Comparison of ENCODE assay signal across 8 mouse cellular contexts in genomic region chr11:93995111-93995719, GRCm38 (mm10). TPM values are rescaled to one million over a fixed set of nuclear protein-coding genes. Genes with fewer than 3 reads are reported as not detected.
DNase-seq lines count a peak whose midpoint lies in the region; ATAC-seq and TF ChIP-seq lines count a peak whose summit lies in the region.

No protein-coding gene starts in this region.

- no peak for TF ChIP-seq CTCF in bone marrow, adult 2 months (IDR thresholded peaks at IDR 0.05; ENCODE audit: control insufficient read depth, insufficient read depth, low read length)
- no peak for TF ChIP-seq CTCF in heart, adult 2 months (IDR thresholded peaks at IDR 0.05)

- peak; percentile 64 for ATAC-seq in embryonic facial prominence, embryonic 15.5 days (ENCODE audit: insufficient number of reproducible peaks, low FRiP score, low TSS enrichment, low read depth)
- peak; percentile 37 for ATAC-seq in limb, embryonic 12.5 days (ENCODE audit: insufficient number of reproducible peaks, insufficient read depth, low FRiP score, low TSS enrichment, low read depth)
- ATAC-seq in midbrain, embryonic 14.5 days (ENCODE audit: low FRiP score, low TSS enrichment): peak; percentile 3; the same call in 1 of the 2 replicates

- peak overlapping the region; percentile 86 for H3K4me3 ChIP-seq in bone marrow, adult 2 months (replicated peaks; ENCODE audit: control insufficient read depth, low read depth, low read length)
- H3K4me3 ChIP-seq in embryonic facial prominence, embryonic 15.5 days (replicated peaks): peak overlapping the region; percentile 96
- H3K4me3 ChIP-seq in heart, adult 2 months: peak overlapping the region; percentile 78
- peak overlapping the region; percentile 88 for H3K4me3 ChIP-seq in limb, embryonic 12.5 days (replicated peaks)
- peak overlapping the region; percentile 84 for H3K4me3 ChIP-seq in midbrain, embryonic 14.5 days (replicated peaks; ENCODE audit: low read depth, low read length)

- H3K27me3 ChIP-seq in embryonic facial prominence, embryonic 15.5 days: no peaks in the 10 kb centered on the region
- H3K27me3 ChIP-seq in heart, adult 2 months (ENCODE audit: control insufficient read depth, insufficient read depth, low read length): no peaks in the 10 kb centered on the region
- no peaks in the 10 kb centered on the region for H3K27me3 ChIP-seq in limb, embryonic 12.5 days
- no peaks in the 10 kb centered on the region for H3K27me3 ChIP-seq in midbrain, embryonic 14.5 days (ENCODE audit: control insufficient read depth, insufficient read depth, low read length)

- H3K27ac ChIP-seq in bone marrow, adult 2 months (ENCODE audit: control insufficient read depth, insufficient read depth, low read depth, low read length, poor library complexity): peak overlapping the region; percentile 99
- H3K27ac ChIP-seq in embryonic facial prominence, embryonic 15.5 days (replicated peaks): peak overlapping the region; percentile 99
- H3K27ac ChIP-seq in heart, adult 2 months: peak overlapping the region; percentile 98
- H3K27ac ChIP-seq in limb, embryonic 12.5 days: peak overlapping the region; percentile 89
- H3K27ac ChIP-seq in midbrain, embryonic 14.5 days (replicated peaks; ENCODE audit: low read depth, low read length): peak overlapping the region; percentile 92

- H3K9me3 ChIP-seq in embryonic facial prominence, embryonic 15.5 days (replicated peaks): no peaks in the 10 kb centered on the region
- no peaks in the 10 kb centered on the region for H3K9me3 ChIP-seq in limb, embryonic 12.5 days
- no peaks in the 10 kb centered on the region for H3K9me3 ChIP-seq in midbrain, embryonic 14.5 days (ENCODE audit: control insufficient read depth, low read length)

- peak; percentile 95 for TF ChIP-seq EP300 in heart, adult 2 months (IDR thresholded peaks at IDR 0.05; ENCODE audit: insufficient read depth, low read depth, low read length)

- WGBS in bone marrow, adult 2 months: under 1% methylated on average over 15 of the region's 15 CpGs
- 4% methylated on average over 15 of the region's 15 CpGs for WGBS in embryonic facial prominence, embryonic 15.5 days
- 0% methylated on average over 15 of the region's 15 CpGs for WGBS in heart, adult 2 months
- WGBS in limb, embryonic 12.5 days: 9% methylated on average over 15 of the region's 15 CpGs
- 10% methylated on average over 15 of the region's 15 CpGs for WGBS in midbrain, embryonic 14.5 days

- TF ChIP-seq POLR2A in bone marrow, adult 2 months (IDR thresholded peaks at IDR 0.05; ENCODE audit: borderline replicate concordance, control insufficient read depth, low read depth, low read length): no peak
- peak; percentile 94 for TF ChIP-seq POLR2A in heart, adult 2 months (IDR thresholded peaks at IDR 0.05; ENCODE audit: insufficient read depth, low read depth, low read length)

- DNase-seq in 416B (ENCODE audit: low read depth): peak; percentile 97
- peak; percentile 83 to 92 for DNase-seq in heart, adult 2 months
- peak; percentile 86 to 94 for DNase-seq in kidney, adult 8-10 months
- no peak for DNase-seq in midbrain, embryonic 14.5 days
- peak; percentile 57 to 60 for DNase-seq in spleen, adult 18-20 months

- H3K4me2 ChIP-seq in embryonic facial prominence, embryonic 15.5 days (replicated peaks): peak overlapping the region; percentile 82
- H3K4me2 ChIP-seq in limb, embryonic 12.5 days: peak overlapping the region; percentile 87
- H3K4me2 ChIP-seq in midbrain, embryonic 14.5 days (ENCODE audit: low read length): peak overlapping the region; percentile 93

- H3K36me3 ChIP-seq in embryonic facial prominence, embryonic 15.5 days: no peaks in the 10 kb centered on the region
- peaks cover 25% of the 10 kb centered on the region for H3K36me3 ChIP-seq in heart, adult 2 months (ENCODE audit: control insufficient read depth, insufficient read depth, low read length)
- H3K36me3 ChIP-seq in limb, embryonic 12.5 days: no peaks in the 10 kb centered on the region
- H3K36me3 ChIP-seq in midbrain, embryonic 14.5 days (ENCODE audit: control insufficient read depth, insufficient read depth, low read length): no peaks in the 10 kb centered on the region

- H3K9ac ChIP-seq in embryonic facial prominence, embryonic 15.5 days: peak overlapping the region; percentile 62
- peak overlapping the region; percentile 74 for H3K9ac ChIP-seq in heart, adult 2 months (ENCODE audit: low read depth, low read length)
- H3K9ac ChIP-seq in limb, embryonic 12.5 days (replicated peaks): peak overlapping the region; percentile 70
- H3K9ac ChIP-seq in midbrain, embryonic 14.5 days (replicated peaks; ENCODE audit: low read length): peak overlapping the region; percentile 90

- intact Hi-C loops in heart, adult 2 months (cut with DNase I): loop anchor here (1.0 to 5.0 kb wide), 3 partner anchors 27 to 47 kb away; partner anchors contain the start of genes Gm20390, Nme1 and Nme2

- H3K4me1 ChIP-seq in bone marrow, adult 2 months (ENCODE audit: control insufficient read depth, insufficient read depth, low read length): peaks cover 2% of the 10 kb centered on the region; the same call in 1 of the 2 replicates
- H3K4me1 ChIP-seq in embryonic facial prominence, embryonic 15.5 days: peaks cover 26% of the 10 kb centered on the region
- peaks cover 13% of the 10 kb centered on the region for H3K4me1 ChIP-seq in heart, adult 2 months (ENCODE audit: control insufficient read depth, insufficient read depth, low read length)
- H3K4me1 ChIP-seq in limb, embryonic 12.5 days (replicated peaks): peaks cover 14% of the 10 kb centered on the region
- peaks cover 25% of the 10 kb centered on the region for H3K4me1 ChIP-seq in midbrain, embryonic 14.5 days (ENCODE audit: control insufficient read depth, insufficient read depth, low read length)

- peaks cover 6% of the 10 kb centered on the region for H3K79me2 ChIP-seq in heart, adult 2 months (replicated peaks; ENCODE audit: control insufficient read depth, insufficient read depth, low read length)

RNA-seq across cellular contexts. Expression of gene Spag9, which starts 0.7 kb away (rescaled TPM):
- 8.6 and 22.7 TPM in 2 replicates for polyA plus RNA-seq in bone marrow, adult 2 months (2011; ENCODE audit: insufficient read depth, insufficient read length, low replicate concordance, missing spikeins)
- 43.4 and 51.5 TPM in 2 replicates for polyA plus RNA-seq in embryonic facial prominence, embryonic 15.5 days (2015; fragmentation: Nextera tagmentation; extraction: Ambion mirVana)
- total RNA-seq in heart, adult 2 months (2021): 100 to 1,000 TPM; 131 to 155 TPM
- 23.9 and 40.7 TPM in 2 replicates for polyA plus RNA-seq in heart, adult 2 months (2012; rRNA removed)
- polyA plus RNA-seq in limb, embryonic 12.5 days (2016; fragmentation: Nextera tagmentation; extraction: Ambion mirVana): 45.2 and 53.8 TPM in 2 replicates
- polyA plus RNA-seq in midbrain, embryonic 14.5 days (2014; fragmentation: Nextera tagmentation; extraction: Ambion mirVana): 112 and 140 TPM in 2 replicates

RNA-seq across cellular contexts. Expression of gene Nme1, which starts 26.9 kb away (rescaled TPM):
- polyA plus RNA-seq in bone marrow, adult 2 months (2011; ENCODE audit: insufficient read depth, insufficient read length, low replicate concordance, missing spikeins): 70.1 and 89.9 TPM in 2 replicates
- 107 and 127 TPM in 2 replicates for polyA plus RNA-seq in embryonic facial prominence, embryonic 15.5 days (2015; fragmentation: Nextera tagmentation; extraction: Ambion mirVana)
- 10 to 100 TPM; 13.9 to 19.7 TPM for total RNA-seq in heart, adult 2 months (2021)
- 32.4 and 35.2 TPM in 2 replicates for polyA plus RNA-seq in heart, adult 2 months (2012; rRNA removed)
- polyA plus RNA-seq in limb, embryonic 12.5 days (2016; fragmentation: Nextera tagmentation; extraction: Ambion mirVana): 180 and 182 TPM in 2 replicates
- polyA plus RNA-seq in midbrain, embryonic 14.5 days (2014; fragmentation: Nextera tagmentation; extraction: Ambion mirVana): 439 and 597 TPM in 2 replicates

RNA-seq across cellular contexts. Expression of gene Gm20390, which starts 27.1 kb away (rescaled TPM):
- polyA plus RNA-seq in bone marrow, adult 2 months (2011; ENCODE audit: insufficient read depth, insufficient read length, low replicate concordance, missing spikeins): 4.4 and 29.3 TPM in 2 replicates
- 322 TPM in 2 replicates for polyA plus RNA-seq in embryonic facial prominence, embryonic 15.5 days (2015; fragmentation: Nextera tagmentation; extraction: Ambion mirVana)
- 10 to 100 TPM in 1 of 2 experiments, 1 to 10 TPM in 1; 7.4 to 11.4 TPM for total RNA-seq in heart, adult 2 months (2021)
- 10.5 and 11.1 TPM in 2 replicates for polyA plus RNA-seq in heart, adult 2 months (2012; rRNA removed)
- polyA plus RNA-seq in limb, embryonic 12.5 days (2016; fragmentation: Nextera tagmentation; extraction: Ambion mirVana): 446 and 466 TPM in 2 replicates
- polyA plus RNA-seq in midbrain, embryonic 14.5 days (2014; fragmentation: Nextera tagmentation; extraction: Ambion mirVana): 269 and 321 TPM in 2 replicates

RNA-seq across cellular contexts. Expression of gene Nme2, which starts 39.2 kb away (rescaled TPM):
- 47.5 and 121 TPM in 2 replicates for polyA plus RNA-seq in bone marrow, adult 2 months (2011; ENCODE audit: insufficient read depth, insufficient read length, low replicate concordance, missing spikeins)
- polyA plus RNA-seq in embryonic facial prominence, embryonic 15.5 days (2015; fragmentation: Nextera tagmentation; extraction: Ambion mirVana): 297 and 323 TPM in 2 replicates
- total RNA-seq in heart, adult 2 months (2021): 1,000 to 10,000 TPM in 1 of 2 experiments, 100 to 1,000 TPM in 1; 935 to 1,129 TPM
- 469 and 474 TPM in 2 replicates for polyA plus RNA-seq in heart, adult 2 months (2012; rRNA removed)
- 197 and 217 TPM in 2 replicates for polyA plus RNA-seq in limb, embryonic 12.5 days (2016; fragmentation: Nextera tagmentation; extraction: Ambion mirVana)
- 75.8 and 79.0 TPM in 2 replicates for polyA plus RNA-seq in midbrain, embryonic 14.5 days (2014; fragmentation: Nextera tagmentation; extraction: Ambion mirVana)

Comparison
In these comparisons a context has a peak if more than half of its experiments do, and no peak if none do; other contexts are left out.
1. ATAC-seq: peak in every context shown above with its lines; median percentile 64 in embryonic facial prominence, embryonic 15.5 days; 37 in limb, embryonic 12.5 days; 3 in midbrain, embryonic 14.5 days.